Mouse (Mus musculus) monocyte, adult 59 days (primary cell): ENCODE measurements around the gene Ceacam2. TPM values are rescaled to one million over a fixed set of nuclear protein-coding genes. Genes with fewer than 3 reads are reported as not detected.

Experiments
- total RNA-seq, 2 experiments: library from RNA; stranded (reverse); gene quantifications; one replicate each; pipeline ENCODE4 v1.2.4; 2023

Gene Ceacam2
- total RNA-seq: 10 to 100 TPM; 26.7 to 44.0 TPM

GRCm38 (mm10) chr7:25539376-25539907 is at the start of gene Ceacam2:
Ceacam2 (minus strand) TSS chr7:25539857.

GRCm38 (mm10) chr7:25477091-25477751 is 62.4 kb downstream of the Ceacam2 start, which contains the start of gene Ceacam1:
Ceacam1 (minus strand) TSS chr7:25477603.

Other genes starting within 250 kb of the Ceacam2 start
- 1 to 10 TPM; 9.2 to 9.5 TPM for gene Pafah1b3, start 241.9 kb downstream of the Ceacam2 start, total RNA-seq
- not detected for gene Prr19, start 238.4 kb downstream of the Ceacam2 start, total RNA-seq
- not detected for gene Tmem145, start 233.8 kb downstream of the Ceacam2 start, total RNA-seq
- gene Megf8, start 222.7 kb downstream of the Ceacam2 start, total RNA-seq: 1 to 10 TPM; 7.8 to 9.5 TPM
- not detected for gene Cnfn, start 170.1 kb downstream of the Ceacam2 start, total RNA-seq
- gene Lipe, start 141.1 kb downstream of the Ceacam2 start, total RNA-seq: 10 to 100 TPM; 65.5 to 68.3 TPM
- not detected for gene Cxcl17, start 127.0 kb downstream of the Ceacam2 start, total RNA-seq
- gene Ceacam1, start 62.3 kb downstream of the Ceacam2 start, total RNA-seq: 100 to 1,000 TPM; 337 to 343 TPM
- not detected for gene Erich4, start 76.0 kb upstream of the Ceacam2 start, total RNA-seq
- gene Dmac2, start 79.6 kb upstream of the Ceacam2 start, total RNA-seq: 10 to 100 TPM; 40.2 to 41.1 TPM
- gene B3gnt8, start 86.8 kb upstream of the Ceacam2 start, total RNA-seq: 10 to 100 TPM; 26.8 to 28.9 TPM
- 10 to 100 TPM; 60.3 to 69.9 TPM for gene Bckdha, start 119.1 kb upstream of the Ceacam2 start, total RNA-seq
- 10 to 100 TPM; 45.7 to 46.0 TPM for gene Exosc5, start 119.3 kb upstream of the Ceacam2 start, total RNA-seq
- gene Tmem91, start 135.3 kb upstream of the Ceacam2 start, total RNA-seq: not detected
- 10 to 100 TPM; 49.8 to 58.0 TPM for gene B9d2, start 140.9 kb upstream of the Ceacam2 start, total RNA-seq
- 100 to 1,000 TPM; 817 to 823 TPM for gene Tgfb1, start 147.1 kb upstream of the Ceacam2 start, total RNA-seq
- gene Ccdc97, start 179.2 kb upstream of the Ceacam2 start, total RNA-seq: 100 to 1,000 TPM; 102 to 110 TPM
- 100 to 1,000 TPM; 208 to 211 TPM for gene Hnrnpul1, start 214.9 kb upstream of the Ceacam2 start, total RNA-seq
- 100 to 1,000 TPM; 341 to 348 TPM for gene Axl, start 248.8 kb upstream of the Ceacam2 start, total RNA-seq